ENCODE assay signal across 30 mouse cellular contexts in genomic region chr6:40013407-40013806, GRCm38 (mm10).
DNase-seq lines count a peak whose midpoint lies in the region.
"Had no signal": no experiment of that assay in that cellular context is flagged by ENCODE, and none has a peak within 500 bp of the region (broad histone marks: within the 10 kb centered on the region; RNA-seq: fewer than 3 reads in every experiment).

No protein-coding gene starts in this region.

- no peaks in the 10 kb centered on the region for H3K27me3 ChIP-seq in heart, embryonic 10.5 days (ENCODE audit: insufficient read depth, poor library complexity, severe bottlenecking)
- H3K27me3 ChIP-seq: limb, embryonic 15.5 days; liver, embryonic 13.5 days; midbrain, embryonic 15.5 days; neural tube, embryonic 12.5 days had no signal

- no peaks in the 10 kb centered on the region for H3K4me1 ChIP-seq in heart, embryonic 10.5 days
- H3K4me1 ChIP-seq: limb, embryonic 15.5 days; liver, embryonic 13.5 days had no signal

- H3K27ac ChIP-seq in heart, embryonic 10.5 days, result no peak overlapping the region
- H3K27ac ChIP-seq: gastrocnemius, adult 2 months; heart, adult 2 months; hindbrain, embryonic 14.5 days; limb, embryonic 10.5 days; limb, embryonic 15.5 days; liver, embryonic 13.5 days; midbrain, embryonic 10.5 days; midbrain, embryonic 15.5 days; neural tube, embryonic 12.5 days had no signal

- WGBS in heart, embryonic 10.5 days, result 55% methylated on average over 5 of the region's 5 CpGs

- no peak overlapping the region for H3K4me3 ChIP-seq in heart, embryonic 10.5 days
- H3K4me3 ChIP-seq: erythroblast, embryonic 14.5 days; gastrocnemius, adult 2 months; heart, adult 2 months; limb, embryonic 10.5 days; limb, embryonic 15.5 days; liver, embryonic 13.5 days; midbrain, embryonic 10.5 days; midbrain, embryonic 15.5 days; neural tube, embryonic 12.5 days had no signal

- H3K9me3 ChIP-seq in heart, embryonic 10.5 days, result no peaks in the 10 kb centered on the region
- H3K9me3 ChIP-seq: limb, embryonic 10.5 days; limb, embryonic 15.5 days; liver, embryonic 13.5 days; midbrain, embryonic 10.5 days; midbrain, embryonic 15.5 days; neural tube, embryonic 12.5 days had no signal

- DNase-seq in heart, embryonic 10.5 days (ENCODE audit: low spot score), result peak; percentile 53
- DNase-seq in heart, postnatal 4 days, result no peak
- DNase-seq in CD4-positive, CD25-positive, alpha-beta regulatory T cell, adult 2 months (ENCODE audit: low read depth, low spot score), result peak; percentile 3
- peak; percentile 27 for DNase-seq in R1 (ENCODE audit: low read depth, low spot score)
- DNase-seq in induced T-regulatory cell, adult 2 months (ENCODE audit: low read depth), result peak; percentile 1
- DNase-seq in right cerebral cortex, postnatal 36 days (ENCODE audit: low spot score in 2 of 2), result no peak
- no peak for DNase-seq in urinary bladder, adult 18-20 months (ENCODE audit: low spot score in 2 of 2)
- DNase-seq in urinary bladder, postnatal 25 days (ENCODE audit: low spot score), result no peak
- DNase-seq: adrenal gland, postnatal 10 days; cerebellum, adult 11-12 months; cerebellum, postnatal 10 days; gastrocnemius, adult 2 months; gastrocnemius, postnatal 36 days; heart, adult 2 months; heart, postnatal 14 days; kidney, adult 18-20 months; layer of hippocampus, postnatal 36 days; liver, embryonic 13.5 days; lung, adult 2 months; lung, postnatal 10 days; right cerebral cortex, postnatal 25 days; spleen, adult 18-20 months; thymus, postnatal 4 days had no signal

- H3K36me3 ChIP-seq in heart, embryonic 10.5 days, result no peaks in the 10 kb centered on the region
- H3K36me3 ChIP-seq: limb, embryonic 10.5 days; limb, embryonic 15.5 days; liver, embryonic 13.5 days; midbrain, embryonic 10.5 days; midbrain, embryonic 15.5 days; neural tube, embryonic 12.5 days had no signal

Comparison
In these comparisons a context has a peak if more than half of its experiments do, and no peak if none do; other contexts are left out.
1. DNase-seq: peak in heart, embryonic 10.5 days (single experiment), CD4-positive, CD25-positive, alpha-beta regulatory T cell, adult 2 months (single experiment), R1 (single experiment) and induced T-regulatory cell, adult 2 months (single experiment); none in heart, postnatal 4 days (single experiment), right cerebral cortex, postnatal 36 days (0 of 2), urinary bladder, adult 18-20 months (0 of 2) and urinary bladder, postnatal 25 days (single experiment).